Mouse (Mus musculus): ENCODE data around the gene Nrap. TPM values are rescaled to one million over a fixed set of nuclear protein-coding genes. Genes with fewer than 3 reads are reported as not detected.
A peak's percentile ranks its signal among the peaks of the same experiment; 100 is the strongest.
"Not testable (repeated sequence)": the region's sequence is repeated elsewhere in the genome, so short reads cannot be mapped to it uniquely, and the experiment has no call there.

Gene Nrap
- polyA plus RNA-seq, 1 experiment from 2014 or later, result 0.22 TPM

DNA sequence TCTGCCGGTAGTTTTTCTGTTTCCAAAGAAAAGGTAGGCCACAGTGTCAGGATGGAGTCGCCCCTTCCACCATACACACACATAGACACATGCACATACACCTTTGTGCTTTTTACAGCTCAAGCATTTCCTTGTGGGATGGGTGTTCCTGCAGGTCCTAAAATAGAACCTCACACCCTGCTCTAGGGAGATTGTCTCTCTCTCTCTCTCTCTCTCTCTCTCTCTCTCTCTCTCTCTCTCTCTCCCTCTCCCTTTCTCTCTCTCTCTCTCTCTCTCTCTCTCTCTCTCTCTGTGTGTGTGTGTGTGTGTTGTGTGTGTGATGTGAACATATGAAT lies 32.5 kb downstream of the Nrap start:
- not testable (repeated sequence) for H3K36me3 ChIP-seq (ENCODE audit: control insufficient read depth, insufficient read depth); H3K9me3 ChIP-seq (ENCODE audit: control insufficient read depth, low read length); H3K9ac ChIP-seq (replicated peaks; ENCODE audit: low read depth, low read length); H3K27me3 ChIP-seq (replicated peaks; ENCODE audit: control insufficient read depth, insufficient read depth, low read length); H3K4me3 ChIP-seq (replicated peaks; ENCODE audit: low read length); H3K4me1 ChIP-seq (replicated peaks; ENCODE audit: control insufficient read depth, insufficient read depth, low read length); ATAC-seq; H3K27ac ChIP-seq (ENCODE audit: low read length); H3K4me2 ChIP-seq (ENCODE audit: low read length)
- 68% methylated on average over 2 of the region's 2 CpGs for WGBS

- Histone ChIP-seq H3K4me2 (ENCODE audit: low read length) (peak overlapping the region; percentile 25; the same call in 1 of the 2 replicates), H3K9ac (replicated peaks; ENCODE audit: low read depth, low read length) (no peak overlapping the region), H3K4me3 (replicated peaks; ENCODE audit: low read length) (no peak overlapping the region), H3K36me3 (ENCODE audit: control insufficient read depth, insufficient read depth) (no peaks in the 10 kb centered on the region), H3K27me3 (replicated peaks; ENCODE audit: control insufficient read depth, insufficient read depth, low read length) (no peaks in the 10 kb centered on the region), H3K9me3 (ENCODE audit: control insufficient read depth, low read length) (no peaks in the 10 kb centered on the region), H3K27ac (ENCODE audit: low read length) (no peak overlapping the region), H3K4me1 (replicated peaks; ENCODE audit: control insufficient read depth, insufficient read depth, low read length) (peaks cover 4% of the 10 kb centered on the region; the same call in 1 of the 2 replicates)
- no peak for ATAC-seq
- 18% methylated on average over 17 of the region's 17 CpGs for WGBS
Observed at GRCm38 (mm10) chr19:56356480-56357373, 33.1 kb downstream of the Nrap start.

- 92% methylated on average over 12 of the region's 12 CpGs for WGBS
- H3K36me3 ChIP-seq (ENCODE audit: control insufficient read depth, insufficient read depth), result no peaks in the 10 kb centered on the region
Observed at GRCm38 (mm10) chr19:56355201-56355600, 34.6 kb downstream of the Nrap start.

DNA sequence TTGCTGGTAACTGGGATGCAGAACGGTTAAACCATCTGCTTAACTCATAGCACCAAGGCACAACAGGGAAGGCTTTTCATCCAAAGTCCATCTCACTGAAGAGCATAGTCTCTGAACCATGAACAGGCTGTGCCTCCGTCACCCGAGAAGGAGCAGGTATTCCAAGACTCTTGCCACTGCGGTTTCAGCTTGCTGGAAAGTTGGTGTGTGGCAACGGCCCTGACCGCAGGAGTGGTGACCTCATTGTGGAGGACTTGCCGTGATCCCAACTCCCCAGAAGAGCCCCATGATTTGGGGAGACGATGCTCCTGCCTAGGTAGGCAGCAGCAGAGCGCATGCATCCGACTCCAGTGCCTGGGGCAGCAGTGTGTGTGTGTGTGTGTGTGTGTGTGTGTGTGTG lies 36.1 kb downstream of the Nrap start:
- 84% methylated on average over 10 of the region's 10 CpGs for WGBS
- no peak overlapping the region for H3K27ac ChIP-seq (ENCODE audit: low read length)
- no peaks in the 10 kb centered on the region for H3K9me3 ChIP-seq (ENCODE audit: control insufficient read depth, low read length)
- no peak overlapping the region for H3K4me2 ChIP-seq (ENCODE audit: low read length)
- no peak overlapping the region for H3K4me3 ChIP-seq (replicated peaks; ENCODE audit: low read length)
- H3K9ac ChIP-seq (replicated peaks; ENCODE audit: low read depth, low read length), result no peak overlapping the region
- H3K36me3 ChIP-seq (ENCODE audit: control insufficient read depth, insufficient read depth), result no peaks in the 10 kb centered on the region
- H3K4me1 ChIP-seq (replicated peaks; ENCODE audit: control insufficient read depth, insufficient read depth, low read length), result peaks cover 8% of the 10 kb centered on the region; the same call in 1 of the 2 replicates
- no peak for ATAC-seq
- no peaks in the 10 kb centered on the region for H3K27me3 ChIP-seq (replicated peaks; ENCODE audit: control insufficient read depth, insufficient read depth, low read length)

More at GRCm38 (mm10) chr19:56355201-56355600, 34.6 kb downstream of the Nrap start:
- no peak for ATAC-seq
- Histone ChIP-seq H3K27me3 (replicated peaks; ENCODE audit: control insufficient read depth, insufficient read depth, low read length) (no peaks in the 10 kb centered on the region), H3K27ac (ENCODE audit: low read length) (no peak overlapping the region), H3K4me2 (ENCODE audit: low read length) (no peak overlapping the region), H3K4me3 (replicated peaks; ENCODE audit: low read length) (no peak overlapping the region), H3K4me1 (replicated peaks; ENCODE audit: control insufficient read depth, insufficient read depth, low read length) (peaks cover 4% of the 10 kb centered on the region; the same call in 1 of the 2 replicates), H3K9ac (replicated peaks; ENCODE audit: low read depth, low read length) (no peak overlapping the region), H3K9me3 (ENCODE audit: control insufficient read depth, low read length) (no peaks in the 10 kb centered on the region)

GRCm38 (mm10) chr19:56349295-56349694 lies 40.5 kb downstream of the Nrap start:
- ATAC-seq, result no peak
- 35% methylated on average over 6 of the region's 6 CpGs for WGBS
- no peak overlapping the region for H3K27ac ChIP-seq (ENCODE audit: low read length)

GRCm38 (mm10) chr19:56346750-56347149 lies 43.1 kb downstream of the Nrap start:
- Histone ChIP-seq H3K4me1 (replicated peaks; ENCODE audit: control insufficient read depth, insufficient read depth, low read length) (peaks cover 24% of the 10 kb centered on the region), H3K9me3 (ENCODE audit: control insufficient read depth, low read length) (no peaks in the 10 kb centered on the region), H3K27me3 (replicated peaks; ENCODE audit: control insufficient read depth, insufficient read depth, low read length) (no peaks in the 10 kb centered on the region), H3K4me3 (replicated peaks; ENCODE audit: low read length) (no peak overlapping the region), H3K27ac (ENCODE audit: low read length) (no peak overlapping the region), H3K4me2 (ENCODE audit: low read length) (peak overlapping the region; percentile 24; the same call in 1 of the 2 replicates), H3K9ac (replicated peaks; ENCODE audit: low read depth, low read length) (no peak overlapping the region), H3K36me3 (ENCODE audit: control insufficient read depth, insufficient read depth) (no peaks in the 10 kb centered on the region)
- 19% methylated on average over 13 of the region's 13 CpGs for WGBS
- no peak for ATAC-seq

More at GRCm38 (mm10) chr19:56349295-56349694, 40.5 kb downstream of the Nrap start:
- Histone ChIP-seq H3K36me3 (ENCODE audit: control insufficient read depth, insufficient read depth) (no peaks in the 10 kb centered on the region), H3K9me3 (ENCODE audit: control insufficient read depth, low read length) (no peaks in the 10 kb centered on the region), H3K4me2 (ENCODE audit: low read length) (no peak overlapping the region), H3K4me1 (replicated peaks; ENCODE audit: control insufficient read depth, insufficient read depth, low read length) (peaks cover 17% of the 10 kb centered on the region), H3K27me3 (replicated peaks; ENCODE audit: control insufficient read depth, insufficient read depth, low read length) (no peaks in the 10 kb centered on the region), H3K4me3 (replicated peaks; ENCODE audit: low read length) (no peak overlapping the region), H3K9ac (replicated peaks; ENCODE audit: low read depth, low read length) (no peak overlapping the region)

DNA sequence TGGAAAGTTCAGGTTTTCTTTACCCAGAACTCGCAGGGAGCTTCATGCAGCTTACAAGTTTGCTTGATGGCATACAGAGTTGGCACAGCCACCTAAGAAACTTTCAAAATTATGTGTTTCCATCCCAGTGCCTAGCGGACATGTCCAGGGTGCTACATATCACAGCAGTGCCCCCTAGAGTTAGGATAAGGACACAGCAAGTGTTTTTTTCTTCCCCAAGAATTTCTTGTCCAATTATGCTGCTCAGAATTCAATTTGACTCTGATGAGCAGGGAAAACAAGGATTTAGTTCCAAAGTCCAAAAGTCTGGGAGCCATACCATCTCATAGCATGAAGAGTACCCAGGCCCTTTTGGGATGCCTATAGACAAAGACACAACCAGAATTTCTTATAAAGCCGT lies 43.8 kb downstream of the Nrap start:
- Histone ChIP-seq H3K36me3 (ENCODE audit: control insufficient read depth, insufficient read depth) (no peaks in the 10 kb centered on the region), H3K4me2 (ENCODE audit: low read length) (no peak overlapping the region), H3K4me3 (replicated peaks; ENCODE audit: low read length) (no peak overlapping the region), H3K27me3 (replicated peaks; ENCODE audit: control insufficient read depth, insufficient read depth, low read length) (no peaks in the 10 kb centered on the region), H3K4me1 (replicated peaks; ENCODE audit: control insufficient read depth, insufficient read depth, low read length) (peaks cover 24% of the 10 kb centered on the region), H3K9ac (replicated peaks; ENCODE audit: low read depth, low read length) (no peak overlapping the region), H3K27ac (ENCODE audit: low read length) (no peak overlapping the region), H3K9me3 (ENCODE audit: control insufficient read depth, low read length) (no peaks in the 10 kb centered on the region)
- no peak for ATAC-seq
- 76% methylated on average over 3 of the region's 3 CpGs for WGBS

- Histone ChIP-seq H3K4me1 (replicated peaks; ENCODE audit: control insufficient read depth, insufficient read depth, low read length) (peaks cover 20% of the 10 kb centered on the region), H3K4me3 (replicated peaks; ENCODE audit: low read length) (peak overlapping the region; percentile 7; the same call in 1 of the 2 replicates), H3K9ac (replicated peaks; ENCODE audit: low read depth, low read length) (peak overlapping the region; percentile 40; the same call in 1 of the 2 replicates), H3K36me3 (ENCODE audit: control insufficient read depth, insufficient read depth) (no peaks in the 10 kb centered on the region), H3K9me3 (ENCODE audit: control insufficient read depth, low read length) (no peaks in the 10 kb centered on the region), H3K4me2 (ENCODE audit: low read length) (peak overlapping the region; percentile 44), H3K27me3 (replicated peaks; ENCODE audit: control insufficient read depth, insufficient read depth, low read length) (no peaks in the 10 kb centered on the region), H3K27ac (ENCODE audit: low read length) (no peak overlapping the region)
- WGBS, result 7% methylated on average over 26 of the region's 26 CpGs
- peak; percentile 67 for ATAC-seq
Observed at GRCm38 (mm10) chr19:56343869-56344563, 45.8 kb downstream of the Nrap start.

GRCm38 (mm10) chr19:56342006-56342405 lies 47.8 kb downstream of the Nrap start:
- peaks cover 19% of the 10 kb centered on the region for H3K4me1 ChIP-seq (replicated peaks; ENCODE audit: control insufficient read depth, insufficient read depth, low read length)
- H3K4me2 ChIP-seq (ENCODE audit: low read length), result no peak overlapping the region
- H3K36me3 ChIP-seq (ENCODE audit: control insufficient read depth, insufficient read depth), result no peaks in the 10 kb centered on the region
- no peak overlapping the region for H3K27ac ChIP-seq (ENCODE audit: low read length)
- 0 out of 2 replicates have a peak, but pooled peaks have one; percentile 13 for ATAC-seq
- H3K9ac ChIP-seq (replicated peaks; ENCODE audit: low read depth, low read length), result no peak overlapping the region
- WGBS, result 47% methylated on average over 8 of the region's 8 CpGs
- no peak overlapping the region for H3K4me3 ChIP-seq (replicated peaks; ENCODE audit: low read length)
- H3K9me3 ChIP-seq (ENCODE audit: control insufficient read depth, low read length), result no peaks in the 10 kb centered on the region
- H3K27me3 ChIP-seq (replicated peaks; ENCODE audit: control insufficient read depth, insufficient read depth, low read length), result no peaks in the 10 kb centered on the region

All from forebrain, embryonic 16.5 days (tissue).